Mouse (Mus musculus): ENCODE data around the gene Ccl22. TPM values are rescaled to one million over a fixed set of nuclear protein-coding genes. Genes with fewer than 3 reads are reported as not detected.

Ccl22 gene
- polyA plus RNA-seq, 1 experiment from 2014 or later = not detected

- no peak overlapping the region for H3K27ac ChIP-seq
- H3K4me1 ChIP-seq = peaks cover 26% of the 10 kb centered on the region
- H3K4me3 ChIP-seq = no peak overlapping the region
- H3K27me3 ChIP-seq (ENCODE audit: low read depth, poor library complexity, severe bottlenecking) = no peaks in the 10 kb centered on the region
- H3K36me3 ChIP-seq = no peaks in the 10 kb centered on the region
- WGBS = 71% methylated on average over 12 of the region's 12 CpGs
- no peaks in the 10 kb centered on the region for H3K9me3 ChIP-seq (replicated peaks)
- no peak for DNase-seq (ENCODE audit: low spot score)
These were observed 40.0 kb downstream of the Ccl22 start for GRCm38 (mm10) chr8:94785247-94785985.

- 74% methylated on average over 6 of the region's 6 CpGs for WGBS
These were observed 40.7 kb downstream of the Ccl22 start for GRCm38 (mm10) chr8:94785995-94786595.

GRCm38 (mm10) chr8:94787524-94788501 is 42.4 kb downstream of the Ccl22 start:
- WGBS = 77% methylated on average over 15 of the region's 15 CpGs
- Histone ChIP-seq H3K9me3 (replicated peaks) (no peaks in the 10 kb centered on the region), H3K27me3 (ENCODE audit: low read depth, poor library complexity, severe bottlenecking) (no peaks in the 10 kb centered on the region), H3K36me3 (no peaks in the 10 kb centered on the region), H3K4me3 (no peak overlapping the region), H3K4me1 (peaks cover 15% of the 10 kb centered on the region), H3K27ac (no peak overlapping the region)
- no peak for DNase-seq (ENCODE audit: low spot score)

More at GRCm38 (mm10) chr8:94785995-94786595, 40.7 kb downstream of the Ccl22 start:
- peaks cover 25% of the 10 kb centered on the region for H3K4me1 ChIP-seq
- H3K9me3 ChIP-seq (replicated peaks) = no peaks in the 10 kb centered on the region
- no peak for DNase-seq (ENCODE audit: low spot score)
- no peaks in the 10 kb centered on the region for H3K36me3 ChIP-seq
- no peak overlapping the region for H3K4me3 ChIP-seq
- no peaks in the 10 kb centered on the region for H3K27me3 ChIP-seq (ENCODE audit: low read depth, poor library complexity, severe bottlenecking)
- no peak overlapping the region for H3K27ac ChIP-seq

- no peak for DNase-seq (ENCODE audit: low spot score)
- 76% methylated on average over 10 of the region's 10 CpGs for WGBS
- H3K36me3 ChIP-seq = no peaks in the 10 kb centered on the region
- no peak overlapping the region for H3K4me3 ChIP-seq
- peaks cover 15% of the 10 kb centered on the region for H3K4me1 ChIP-seq
- H3K27ac ChIP-seq = no peak overlapping the region
- no peaks in the 10 kb centered on the region for H3K27me3 ChIP-seq (ENCODE audit: low read depth, poor library complexity, severe bottlenecking)
- no peaks in the 10 kb centered on the region for H3K9me3 ChIP-seq (replicated peaks)
These were observed 44.0 kb downstream of the Ccl22 start for GRCm38 (mm10) chr8:94789256-94789955.

- DNase-seq (ENCODE audit: low spot score) = no peak
- no peaks in the 10 kb centered on the region for H3K36me3 ChIP-seq
- H3K9me3 ChIP-seq (replicated peaks) = no peaks in the 10 kb centered on the region
- H3K4me3 ChIP-seq = no peak overlapping the region
- no peaks in the 10 kb centered on the region for H3K27me3 ChIP-seq (ENCODE audit: low read depth, poor library complexity, severe bottlenecking)
- WGBS = 89% methylated on average over 4 of the region's 4 CpGs
- no peaks in the 10 kb centered on the region for H3K4me1 ChIP-seq
- no peak overlapping the region for H3K27ac ChIP-seq
These were observed 49.0 kb downstream of the Ccl22 start for GRCm38 (mm10) chr8:94794368-94794767.

GRCm38 (mm10) chr8:94794782-94795181 is 49.4 kb downstream of the Ccl22 start:
- Histone ChIP-seq H3K4me3 (no peak overlapping the region), H3K4me1 (no peaks in the 10 kb centered on the region), H3K27ac (no peak overlapping the region), H3K36me3 (no peaks in the 10 kb centered on the region), H3K27me3 (ENCODE audit: low read depth, poor library complexity, severe bottlenecking) (no peaks in the 10 kb centered on the region), H3K9me3 (replicated peaks) (no peaks in the 10 kb centered on the region)
- DNase-seq (ENCODE audit: low spot score) = no peak
- 92% methylated on average over 2 of the region's 2 CpGs for WGBS

GRCm38 (mm10) chr8:94800278-94800968 is 55.0 kb downstream of the Ccl22 start:
- Histone ChIP-seq H3K27ac (no peak overlapping the region), H3K9me3 (replicated peaks) (no peaks in the 10 kb centered on the region), H3K4me3 (no peak overlapping the region), H3K27me3 (ENCODE audit: low read depth, poor library complexity, severe bottlenecking) (no peaks in the 10 kb centered on the region), H3K36me3 (no peaks in the 10 kb centered on the region), H3K4me1 (no peaks in the 10 kb centered on the region)
- whole genome bisulfite sequencing = 66% methylated on average over 7 of the region's 7 CpGs
- peak; percentile 75 for DNase-seq (ENCODE audit: low spot score)

Other genes with a start within 250 kb of the Ccl22 start
- gene Cpne2, start 212.6 kb upstream of the Ccl22 start, polyA plus RNA-seq (2016; fragmentation: Nextera tagmentation; extraction: Ambion mirVana) = 5.8 and 6.6 TPM in 2 replicates
- gene Rspry1, start 143.7 kb upstream of the Ccl22 start, polyA plus RNA-seq (2016; fragmentation: Nextera tagmentation; extraction: Ambion mirVana) = 42.1 and 49.2 TPM in 2 replicates
- gene Fam192a, start 143.6 kb upstream of the Ccl22 start, polyA plus RNA-seq (2016; fragmentation: Nextera tagmentation; extraction: Ambion mirVana) = 81.0 and 89.0 TPM in 2 replicates
- 175 and 189 TPM in 2 replicates for gene Arl2bp, start 79.0 kb upstream of the Ccl22 start, polyA plus RNA-seq (2016; fragmentation: Nextera tagmentation; extraction: Ambion mirVana)
- 0.48 TPM in 1 of 2 replicates, not detected in the other for gene Pllp, start 49.3 kb upstream of the Ccl22 start, polyA plus RNA-seq (2016; fragmentation: Nextera tagmentation; extraction: Ambion mirVana)
- gene Cx3cl1, start 26.4 kb downstream of the Ccl22 start, polyA plus RNA-seq (2016; fragmentation: Nextera tagmentation; extraction: Ambion mirVana) = 2.7 and 5.3 TPM in 2 replicates
- gene Ccl17, start 64.9 kb downstream of the Ccl22 start, polyA plus RNA-seq (2016; fragmentation: Nextera tagmentation; extraction: Ambion mirVana) = not detected in 2 replicates
- 51.2 and 65.5 TPM in 2 replicates for gene Coq9, start 92.7 kb downstream of the Ccl22 start, polyA plus RNA-seq (2016; fragmentation: Nextera tagmentation; extraction: Ambion mirVana)
- 195 and 198 TPM in 2 replicates for gene Ciapin1, start 92.8 kb downstream of the Ccl22 start, polyA plus RNA-seq (2016; fragmentation: Nextera tagmentation; extraction: Ambion mirVana)
- gene Polr2c, start 111.9 kb downstream of the Ccl22 start, polyA plus RNA-seq (2016; fragmentation: Nextera tagmentation; extraction: Ambion mirVana) = 201 and 208 TPM in 2 replicates
- gene Dok4, start 130.7 kb downstream of the Ccl22 start, polyA plus RNA-seq (2016; fragmentation: Nextera tagmentation; extraction: Ambion mirVana) = 23.4 and 33.1 TPM in 2 replicates
- gene Ccdc102a, start 172.5 kb downstream of the Ccl22 start, polyA plus RNA-seq (2016; fragmentation: Nextera tagmentation; extraction: Ambion mirVana) = 27.0 and 32.3 TPM in 2 replicates
- 0.18 and 0.74 TPM in 2 replicates for gene Adgrg5, start 178.1 kb downstream of the Ccl22 start, polyA plus RNA-seq (2016; fragmentation: Nextera tagmentation; extraction: Ambion mirVana)
- 7.0 and 11.6 TPM in 2 replicates for gene Adgrg1, start 229.2 kb downstream of the Ccl22 start, polyA plus RNA-seq (2016; fragmentation: Nextera tagmentation; extraction: Ambion mirVana)

Measured in limb, embryonic 10.5 days (tissue).